Mouse (Mus musculus) heart, postnatal 14 days (tissue): ENCODE measurements around the gene Lama2. TPM values are rescaled to one million over a fixed set of nuclear protein-coding genes. Genes with fewer than 3 reads are reported as not detected.

Experiments used
- DNase-seq, 2 experiments: peaks; one replicate each; pipeline ENCODE4 v3.0.0; 2021 to 2022
- intact Hi-C: fragments of 180-260 bp; cut with DNase I; formaldehyde crosslinking; loops from one replicate; pipeline ENCODE4 v1.15.1; 2025
- long read RNA-seq, 2 experiments: library from polyadenylated mRNA; stranded (forward); transcript quantifications; one replicate each; pipeline ENCODE4 v2.0.0; 2021
- total RNA-seq, 2 experiments: library from RNA; stranded (reverse); gene quantifications; 2 replicates each; pipeline ENCODE4 v1.2.3; 2021

The Lama2 gene
- total RNA-seq, result 100 to 1,000 TPM; 210 to 213 TPM
- long read RNA-seq, experiment 1, partial matches to known transcripts, result 13 of 22 reads
- long read RNA-seq, experiment 1, other reads (novel, unspliced or antisense), result 7 of 22 reads
- long read RNA-seq, experiment 2, partial matches to known transcripts, result 14 of 26 reads
- long read RNA-seq, experiment 2, other reads (novel, unspliced or antisense), result 11 of 26 reads

DNA sequence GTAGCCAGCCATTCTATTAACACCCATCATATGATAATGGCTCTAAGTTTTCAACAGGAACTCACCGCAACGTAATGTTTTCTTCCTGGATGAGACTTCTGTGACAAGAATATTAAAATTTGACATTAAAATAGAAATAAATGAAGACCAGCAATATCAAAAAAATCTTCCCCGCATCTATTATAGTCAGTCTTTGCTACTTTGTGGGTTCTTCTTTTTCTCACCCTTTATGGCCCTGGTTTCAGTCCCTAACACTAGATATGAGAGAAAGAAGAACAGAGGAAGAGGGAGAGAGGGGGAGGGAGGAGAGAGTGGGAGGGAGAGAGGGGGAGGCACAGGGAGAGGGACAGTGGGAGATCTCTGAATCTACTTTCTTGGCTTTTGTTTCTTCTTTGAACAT, at the start of gene Lama2:
Gene Lama2, minus strand, starts transcription at position 101 of the 400 bp plus-strand sequence.
- DNase-seq, result no peak
- intact Hi-C loops, result no loop called here

DNA sequence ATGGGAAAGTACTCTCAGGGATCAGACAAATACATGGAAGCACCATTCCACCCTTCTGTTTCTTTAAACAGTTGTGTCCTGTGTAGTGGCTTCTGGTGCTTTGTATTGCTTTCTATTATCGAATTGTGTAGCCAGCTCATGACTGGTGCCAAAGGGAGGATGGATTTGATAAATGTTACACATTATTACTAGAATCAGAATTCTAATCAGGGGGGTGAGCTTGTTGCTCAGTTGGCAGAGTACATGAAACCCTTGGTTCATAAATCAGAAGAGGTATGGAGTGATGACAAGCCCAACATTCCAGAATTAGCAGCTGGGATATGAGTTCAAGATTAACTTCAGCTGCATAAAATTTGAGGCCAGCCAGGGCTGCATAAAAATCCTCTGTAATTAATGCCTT, 44.8 kb upstream of the Lama2 start:
- intact Hi-C loops, result no loop called here
- DNase-seq, result no peak

DNA sequence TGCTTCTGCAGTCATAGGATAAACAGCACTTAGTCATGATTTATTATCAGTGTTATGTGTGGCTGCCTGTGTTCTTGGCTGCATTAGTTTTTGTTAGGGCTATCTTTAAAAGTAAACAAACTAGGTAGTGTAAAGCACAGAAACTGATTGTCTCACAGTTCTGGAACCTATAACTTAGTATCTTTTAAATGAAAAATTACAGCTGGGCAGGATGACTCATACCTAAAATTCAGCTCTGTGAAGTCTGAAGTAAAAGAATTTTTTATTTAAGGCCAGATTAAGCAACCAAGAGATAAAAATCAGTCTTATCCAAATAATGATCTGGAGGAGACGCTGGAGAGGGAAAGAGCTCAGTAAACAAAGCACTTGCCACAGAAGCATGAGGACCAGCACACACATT, 43.8 kb upstream of the Lama2 start:
- intact Hi-C loops, result no loop called here

DNA sequence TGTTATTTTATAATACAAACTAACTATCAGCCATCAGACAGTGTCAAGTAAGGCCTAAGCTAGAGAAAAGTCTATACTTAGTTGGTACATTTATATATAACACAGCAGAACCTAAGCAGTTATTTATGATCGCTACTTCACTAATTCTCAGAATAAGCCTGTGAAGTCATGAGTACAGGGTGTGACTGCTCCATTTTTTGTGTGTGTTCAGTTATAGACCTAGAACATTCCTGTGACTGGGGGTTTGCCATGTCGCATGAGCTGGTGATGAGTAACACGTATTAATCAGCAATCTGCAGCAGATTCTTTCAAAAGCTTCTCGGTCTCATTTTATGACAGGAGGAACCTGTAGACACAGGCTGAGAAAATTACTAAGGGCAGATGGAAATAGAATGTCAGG, 34.6 kb upstream of the Lama2 start:
- intact Hi-C loops, result no loop called here
- no peak for DNase-seq

More for the DNA sequence above, 43.8 kb upstream of the Lama2 start:
- DNase-seq, result no peak

DNA sequence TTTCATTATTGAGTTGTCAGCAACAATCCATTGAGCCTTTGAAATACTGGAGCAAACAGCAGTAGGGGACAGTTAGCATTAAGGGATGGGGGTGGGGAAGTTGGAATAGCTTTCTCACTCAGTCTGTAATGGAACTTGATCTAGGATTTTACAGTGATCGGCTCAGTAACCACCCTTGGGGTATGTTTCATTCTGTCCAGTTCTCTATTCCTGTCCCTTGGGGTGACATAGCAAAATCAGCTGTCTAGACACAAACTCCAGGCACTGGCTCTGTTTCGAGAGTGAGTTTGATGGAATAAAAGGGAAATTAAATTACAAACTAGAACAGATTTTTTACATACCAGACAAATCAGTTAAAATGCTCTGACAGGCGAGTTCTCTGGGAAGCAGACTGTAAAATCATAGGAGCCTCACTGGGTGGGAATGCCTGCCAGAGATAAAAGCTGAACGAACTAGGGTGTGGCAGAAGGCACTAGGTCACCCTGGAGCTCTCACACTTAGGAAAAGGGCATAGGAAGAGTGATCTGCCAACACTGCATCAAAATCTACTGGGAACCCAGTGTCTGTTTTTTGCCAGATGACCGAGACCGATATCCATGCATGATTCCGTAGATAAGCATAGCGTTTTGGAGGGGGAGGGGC, 33.3 kb upstream of the Lama2 start:
- intact Hi-C loops, result no loop called here
- DNase-seq, result peak; percentile 5 to 11

DNA sequence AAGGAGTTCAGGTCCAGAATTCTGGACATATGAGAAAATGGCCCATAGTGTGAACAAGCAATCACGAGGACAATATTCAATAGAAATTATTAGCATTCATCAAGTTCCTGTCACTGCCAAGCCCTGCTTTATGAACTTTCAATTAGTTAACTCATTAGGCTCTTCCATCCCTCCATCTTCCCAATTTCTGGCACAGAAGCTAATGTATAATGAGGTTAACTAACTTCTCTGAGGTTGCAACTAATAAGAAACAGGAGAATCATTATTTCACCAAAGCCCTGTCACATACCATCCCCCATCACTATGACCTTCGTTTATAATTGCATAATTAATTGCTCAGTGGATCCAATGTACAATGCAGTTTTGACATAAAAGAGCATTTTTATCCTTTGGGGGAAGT, 16.2 kb upstream of the Lama2 start:
- intact Hi-C loops, result no loop called here
- no peak for DNase-seq

DNA sequence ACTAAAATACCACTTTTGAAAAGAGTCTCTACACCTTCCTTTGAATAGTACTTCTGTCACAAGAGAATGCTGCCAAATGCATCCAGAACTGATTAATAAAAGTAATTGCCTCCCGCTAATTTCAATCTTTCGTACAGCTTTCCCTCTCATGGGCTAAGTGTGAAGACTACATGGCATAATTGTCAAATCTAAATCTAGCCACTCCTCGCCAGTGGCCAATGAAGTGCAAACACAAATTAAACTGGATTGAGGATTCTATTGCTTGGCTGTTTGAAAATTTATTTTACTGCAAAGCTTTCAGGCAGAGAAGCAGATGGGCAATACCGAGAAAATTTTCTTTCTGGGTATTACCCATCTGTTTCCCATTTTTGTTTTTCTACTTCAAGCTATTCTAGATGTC, 11.4 kb upstream of the Lama2 start:
- intact Hi-C loops, result no loop called here
- no peak for DNase-seq

DNA sequence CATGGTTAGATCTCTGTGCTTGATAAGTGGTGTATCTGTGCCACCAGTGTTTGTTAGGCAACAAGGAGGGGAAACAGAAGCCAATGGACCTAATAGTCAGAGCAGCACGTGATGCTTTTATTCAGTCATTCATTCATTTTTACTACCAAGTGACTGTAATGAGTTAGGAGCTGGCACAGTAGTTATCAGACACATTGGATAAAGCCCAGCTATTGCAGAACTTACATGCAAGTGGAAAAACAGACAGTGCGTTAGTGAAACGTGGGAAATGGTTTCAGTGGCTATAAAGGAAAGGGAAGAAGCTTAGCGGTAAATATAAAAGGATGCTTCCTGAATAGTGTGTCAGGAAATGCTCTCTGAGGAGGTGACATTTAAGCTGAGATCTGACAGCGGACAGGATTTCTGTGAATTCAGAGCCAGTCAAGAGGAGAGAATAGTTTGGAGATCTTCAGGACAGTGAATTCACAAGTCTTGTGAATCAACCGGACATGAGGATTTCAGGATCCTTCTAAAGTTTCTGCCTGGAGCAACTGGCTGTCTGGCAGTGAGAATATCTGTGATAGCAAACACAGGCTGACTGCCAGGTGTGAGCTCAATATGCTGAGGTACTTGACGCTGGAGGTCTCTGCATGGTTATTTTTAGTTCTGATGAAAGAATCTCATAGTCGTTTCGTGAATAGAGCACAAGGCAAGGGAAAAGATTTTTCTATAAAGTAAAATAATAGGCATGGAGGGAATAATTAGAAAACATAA, 2.3 kb upstream of the Lama2 start:
- intact Hi-C loops, result no loop called here

DNA sequence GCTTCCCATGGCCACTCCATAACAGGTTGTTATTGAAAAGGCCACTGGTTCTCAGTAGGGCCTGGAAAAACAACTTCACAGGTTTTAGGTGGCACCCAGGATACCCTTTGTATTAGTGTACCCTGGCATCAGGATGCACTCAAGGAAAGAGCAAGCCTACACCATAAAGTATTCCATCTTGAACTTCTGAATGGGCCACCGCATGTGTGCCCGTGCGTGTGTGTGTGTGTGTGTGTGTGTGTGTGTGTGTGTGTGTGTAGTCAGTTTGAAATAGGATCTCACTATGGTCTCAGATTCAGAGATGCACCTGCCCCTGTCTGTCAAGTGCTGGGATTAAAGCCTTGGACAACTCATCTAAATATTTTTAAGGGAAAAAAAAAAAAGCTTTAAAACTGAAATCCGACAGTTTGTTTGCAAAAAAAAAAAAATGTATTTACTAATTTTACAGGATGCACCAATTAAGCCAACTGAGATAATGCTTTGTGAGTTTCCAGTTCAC, 2.0 kb downstream of the Lama2 start:
- no peak for DNase-seq
- intact Hi-C loops, result loop anchor here (2.0 kb wide), 1 partner anchor 53 kb away; no protein-coding TSS in a partner anchor

More for the DNA sequence above, 2.3 kb upstream of the Lama2 start:
- DNase-seq, result peak; percentile 54 to 75

DNA sequence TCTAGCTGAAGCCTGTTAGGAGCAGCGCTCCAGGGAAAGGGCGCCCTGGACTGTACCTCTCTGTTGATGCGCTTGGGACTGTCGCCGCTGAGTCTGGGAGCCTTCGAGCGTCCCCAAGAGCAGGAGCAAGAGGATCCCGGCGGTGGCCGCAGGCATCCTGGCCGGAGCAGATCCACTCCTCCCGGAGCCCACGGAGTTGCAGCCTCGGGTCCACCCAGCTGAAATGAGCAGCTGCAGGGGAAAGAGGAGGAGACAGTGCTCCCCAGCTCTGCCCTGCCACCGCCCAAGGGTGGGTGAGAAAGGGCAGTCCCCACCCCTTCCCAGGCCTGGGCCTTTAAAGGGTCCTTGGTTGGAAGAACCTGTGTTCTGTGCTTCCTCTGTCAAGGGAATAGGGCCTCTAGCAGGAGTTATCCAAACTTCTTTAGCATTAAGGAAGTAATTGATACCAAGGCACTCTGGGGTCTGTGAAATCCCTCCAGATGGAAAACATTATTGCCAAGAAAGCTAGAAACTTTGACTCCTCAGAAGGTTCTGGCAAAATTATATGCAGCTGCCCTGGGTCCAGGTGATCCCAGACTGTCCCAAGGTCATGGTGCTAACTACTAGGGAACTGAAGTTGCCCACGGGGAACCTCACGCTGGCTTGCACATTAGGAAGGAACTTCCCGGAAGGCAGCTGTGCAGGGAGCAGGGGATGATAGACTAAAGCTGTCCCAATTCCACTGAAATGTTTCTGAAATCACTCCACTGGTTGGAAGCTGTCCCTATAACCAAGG, 2.7 kb downstream of the Lama2 start:
- DNase-seq, result peak; percentile 64 to 74

DNA sequence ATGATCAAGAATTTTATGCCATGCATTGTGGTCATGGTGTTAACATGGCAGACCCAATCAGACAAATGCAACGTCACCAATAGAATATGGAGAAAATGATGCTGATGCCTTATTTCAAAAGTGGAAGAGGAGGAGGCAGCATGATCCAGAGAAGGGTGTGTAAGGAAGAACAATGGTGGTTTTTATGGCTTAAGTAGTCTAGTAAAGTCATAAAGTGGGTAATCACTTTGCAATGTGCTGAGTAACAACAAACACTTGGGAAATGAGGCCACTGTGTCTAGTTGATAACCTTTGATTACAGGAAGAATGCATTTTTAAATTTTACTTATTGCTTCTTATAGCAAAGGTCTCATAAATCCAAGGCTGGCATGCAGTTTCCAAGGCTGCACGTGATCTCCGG, 23.9 kb downstream of the Lama2 start:
- no peak for DNase-seq
- intact Hi-C loops, result no loop called here

More for the DNA sequence above, 2.7 kb downstream of the Lama2 start:
- intact Hi-C loops, result loop anchor here (2.0 kb wide), 1 partner anchor 54 kb away; no protein-coding TSS in a partner anchor

DNA sequence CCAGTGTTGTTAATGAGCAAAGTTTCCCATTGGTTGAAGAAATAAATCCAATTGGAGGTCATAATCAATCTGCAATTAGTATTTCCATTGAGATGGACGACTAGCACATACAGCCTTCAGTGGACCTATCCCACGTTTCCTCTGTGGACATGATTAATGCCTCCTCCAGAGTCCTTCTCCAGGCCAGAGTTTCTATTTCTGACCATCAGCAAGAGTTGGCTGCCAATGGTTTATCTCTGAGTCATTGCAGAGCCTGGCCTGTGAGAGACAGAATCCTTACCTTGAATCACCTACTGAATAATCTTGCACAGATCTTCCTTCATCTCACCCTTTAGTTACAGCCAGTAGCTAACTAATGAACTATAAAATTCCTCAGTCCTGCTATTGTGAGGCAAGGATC, 86.3 kb downstream of the Lama2 start:
- DNase-seq, result no peak

DNA sequence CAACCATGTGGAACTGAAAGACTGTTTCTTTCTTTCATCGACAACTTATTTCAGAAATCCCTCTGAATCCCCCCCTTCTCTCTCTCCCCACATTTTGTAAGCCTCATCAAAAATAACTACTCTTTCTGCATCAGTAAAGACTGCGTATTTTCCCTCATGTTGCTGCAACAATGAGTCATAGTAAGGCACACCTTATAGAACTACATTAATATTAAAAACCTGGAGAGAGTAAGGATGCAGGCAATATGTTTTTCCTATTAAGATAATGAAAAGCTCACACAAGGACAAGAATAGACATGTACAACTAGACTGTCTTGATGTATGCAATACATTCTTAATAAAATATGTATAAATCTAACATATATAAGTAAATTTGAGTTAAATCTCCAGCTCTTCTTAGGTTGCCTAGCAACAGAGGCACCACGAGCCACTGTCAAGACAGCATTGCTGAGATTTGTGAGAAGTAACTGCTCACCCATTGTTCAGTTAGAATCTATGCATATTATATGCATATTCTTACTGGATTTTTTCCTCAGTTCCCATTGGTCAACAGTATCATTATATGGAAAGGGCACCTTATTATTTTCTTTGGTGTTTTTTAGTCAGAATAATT, 110.6 kb downstream of the Lama2 start:
- no peak for DNase-seq
- intact Hi-C loops, result no loop called here

More for the DNA sequence above, 86.3 kb downstream of the Lama2 start:
- intact Hi-C loops, result no loop called here

DNA sequence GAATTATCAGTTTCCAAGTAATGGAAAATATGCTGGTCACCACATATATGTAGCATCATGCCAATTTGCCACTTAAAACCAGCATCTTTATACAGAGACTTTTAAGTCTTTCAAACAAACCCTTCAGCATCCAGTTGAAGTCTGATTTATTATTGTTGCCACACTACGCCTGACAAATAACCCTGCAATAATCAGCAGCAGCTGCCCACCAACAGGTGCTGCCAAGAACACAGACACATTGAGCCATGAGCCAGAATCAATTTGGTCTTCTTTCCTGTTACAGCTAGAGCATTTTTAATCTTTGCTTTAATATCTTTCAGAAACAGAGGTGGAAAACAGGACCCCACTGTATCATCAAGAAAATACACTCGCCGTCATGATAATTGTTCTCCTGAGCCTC, 118.7 kb downstream of the Lama2 start:
- intact Hi-C loops, result no loop called here
- DNase-seq, result no peak

DNA sequence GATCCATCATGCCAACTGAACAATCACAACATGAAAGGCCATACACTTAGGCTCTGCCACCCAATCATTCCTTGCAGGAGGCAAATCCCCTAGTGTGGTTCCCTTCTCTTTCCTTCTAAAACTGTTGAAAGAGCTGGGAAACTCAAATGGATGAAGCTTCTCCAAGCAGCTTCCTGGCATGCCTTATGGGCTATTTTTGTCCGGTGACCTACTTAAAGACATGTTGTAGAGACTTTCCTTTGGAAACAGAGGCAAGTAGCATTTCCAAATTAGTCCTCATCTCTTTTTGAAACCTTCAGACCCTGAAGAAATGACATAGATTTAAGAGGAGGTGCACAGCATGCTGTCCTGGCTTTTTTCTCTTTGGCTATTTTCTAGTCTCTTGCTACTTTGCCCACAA, 131.1 kb downstream of the Lama2 start:
- DNase-seq, result peak; percentile 8 to 14
- intact Hi-C loops, result no loop called here

DNA sequence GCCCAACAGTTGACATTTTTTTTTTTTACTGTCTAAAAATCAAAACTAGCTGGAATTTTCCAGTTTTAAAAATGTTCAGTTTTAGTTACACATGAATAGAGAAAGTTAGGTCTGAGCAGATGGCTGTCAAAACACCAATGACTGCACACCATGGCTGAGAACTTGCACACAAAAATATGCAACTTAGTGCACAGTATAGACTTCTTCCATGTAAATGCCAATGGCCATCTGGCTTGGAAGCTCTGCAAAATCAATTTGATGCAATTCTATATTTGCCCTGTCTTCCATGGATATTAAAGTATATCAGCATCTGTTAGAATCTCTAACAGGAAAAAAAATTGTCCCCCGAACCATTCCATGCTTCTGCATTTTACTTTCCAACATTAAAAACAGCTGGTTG, 135.5 kb downstream of the Lama2 start:
- no peak for DNase-seq
- intact Hi-C loops, result no loop called here

DNA sequence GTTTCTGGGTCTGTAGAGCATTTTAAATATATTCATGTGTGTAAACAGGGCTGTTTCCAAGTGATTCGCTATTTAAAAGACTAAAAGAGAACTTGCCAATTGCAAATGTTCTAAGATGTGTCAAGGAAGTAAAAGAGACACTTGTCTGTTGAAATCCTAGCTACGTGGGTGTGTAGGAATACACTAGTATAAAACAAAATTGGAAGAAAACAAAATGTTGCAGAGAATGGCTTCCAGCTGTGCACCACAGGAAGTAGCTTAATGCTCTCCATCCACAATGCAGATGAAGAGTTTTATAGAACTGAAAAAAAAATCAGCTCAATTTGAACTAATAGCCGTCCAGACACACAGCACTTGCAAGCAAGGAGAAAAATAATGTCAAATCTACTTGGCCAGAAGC, 144.0 kb downstream of the Lama2 start:
- intact Hi-C loops, result no loop called here
- DNase-seq, result no peak

DNA sequence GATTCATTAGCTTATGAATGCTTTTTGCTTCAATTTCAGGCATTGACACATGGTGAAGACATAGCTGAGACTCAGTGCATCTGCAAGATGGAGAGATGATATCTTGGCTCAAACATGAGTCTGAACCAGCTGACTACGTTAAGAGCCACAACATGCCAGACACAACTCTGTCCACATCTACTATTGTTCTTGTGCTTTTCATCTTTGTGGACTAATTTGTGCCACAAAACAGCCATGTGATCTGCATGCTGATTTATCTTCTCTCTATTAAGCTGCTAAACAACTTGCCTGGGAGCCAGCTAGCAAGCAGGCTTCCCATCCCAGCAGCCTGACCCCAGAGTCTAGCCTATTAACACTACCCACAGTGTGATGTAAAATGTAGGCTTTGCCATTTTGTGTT, 151.3 kb downstream of the Lama2 start:
- intact Hi-C loops, result no loop called here
- no peak for DNase-seq

DNA sequence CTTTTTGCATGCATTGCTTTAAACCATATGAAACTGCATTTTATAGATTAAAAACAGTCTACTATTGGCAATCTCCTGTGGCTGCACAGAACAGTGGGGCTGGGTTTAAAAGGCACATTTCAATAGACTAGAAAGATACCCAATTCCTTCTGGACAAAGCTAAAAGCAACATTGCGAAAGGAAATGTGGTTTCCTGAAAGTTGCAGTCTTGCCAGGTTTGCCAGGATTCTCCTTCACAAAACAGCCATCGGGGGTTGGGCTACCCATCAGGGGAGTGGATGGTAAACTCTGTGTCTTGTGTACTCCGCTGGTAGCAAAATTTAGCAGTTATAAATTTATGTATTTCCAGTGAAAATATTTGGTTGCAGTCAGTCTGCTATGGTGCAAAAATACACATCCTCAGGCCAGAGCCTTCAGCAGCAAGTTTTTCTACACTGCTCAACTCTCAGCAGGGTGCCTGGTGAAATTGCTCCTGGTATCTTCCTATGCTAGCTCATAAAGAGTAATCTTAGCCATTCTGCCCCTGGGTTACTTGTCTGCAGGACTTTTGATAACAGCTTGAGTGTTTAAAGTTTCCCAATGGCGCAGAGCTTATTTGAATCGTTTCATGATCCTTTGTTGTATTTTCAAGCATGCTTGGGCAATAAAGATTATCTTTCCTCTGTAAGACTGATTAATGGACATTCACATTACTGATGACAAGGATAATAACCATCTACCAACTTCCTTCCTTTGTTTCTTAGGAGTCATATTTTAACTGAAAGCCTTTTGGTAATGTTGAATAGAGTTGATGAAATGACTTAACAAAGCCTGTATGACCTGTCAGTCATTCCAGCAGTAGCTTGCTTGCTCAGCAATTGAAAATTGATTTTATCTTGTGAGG, 205.7 kb downstream of the Lama2 start:
- intact Hi-C loops, result no loop called here
- no peak for DNase-seq
